Mouse (Mus musculus) left cerebral cortex, postnatal 4 days (tissue): ENCODE data around the gene Sgce. TPM values are rescaled to one million over a fixed set of nuclear protein-coding genes. Genes with fewer than 3 reads are reported as not detected.

ENCODE experiments used
- DNase-seq: peaks from one replicate; pipeline ENCODE4 v3.0.0-alpha.2; 2022
- intact Hi-C: fragments of 180-260 bp; cut with DNase I; formaldehyde crosslinking; loops from one replicate; pipeline ENCODE4 v1.15.1; 2025
- total RNA-seq, 2 experiments: library from RNA; stranded (reverse); gene quantifications; 2 replicates each; pipeline ENCODE4 v1.2.3; 2021

The Sgce gene
- total RNA-seq, 2 experiments from 2014 or later = 39.2 to 41.0 TPM

GRCm38 (mm10) chr6:4728305-4728704 is 18.7 kb downstream of the Sgce start:
- no peak for DNase-seq
- intact Hi-C loops = no loop called here

- DNase-seq = no peak
- intact Hi-C loops = no loop called here
Observed at GRCm38 (mm10) chr6:4723998-4724757, 22.8 kb downstream of the Sgce start.

- intact Hi-C loops = no loop called here
Observed at GRCm38 (mm10) chr6:4722739-4723138, 24.3 kb downstream of the Sgce start.

GRCm38 (mm10) chr6:4722142-4722541 is 24.9 kb downstream of the Sgce start:
- DNase-seq = no peak
- intact Hi-C loops = no loop called here

More at GRCm38 (mm10) chr6:4722739-4723138, 24.3 kb downstream of the Sgce start:
- DNase-seq = no peak

- DNase-seq = no peak
- intact Hi-C loops = no loop called here
Observed at GRCm38 (mm10) chr6:4717344-4717743, 29.7 kb downstream of the Sgce start.

- DNase-seq = no peak
- intact Hi-C loops = no loop called here
Observed at GRCm38 (mm10) chr6:4716171-4716570, 30.8 kb downstream of the Sgce start.

- intact Hi-C loops = no loop called here
- DNase-seq = no peak
Observed at GRCm38 (mm10) chr6:4708971-4709370, 38.0 kb downstream of the Sgce start.

- intact Hi-C loops = no loop called here
- no peak for DNase-seq
Observed at GRCm38 (mm10) chr6:4706415-4706814, 40.6 kb downstream of the Sgce start.

GRCm38 (mm10) chr6:4703908-4704307 is 43.1 kb downstream of the Sgce start:
- intact Hi-C loops = no loop called here
- DNase-seq = no peak

- intact Hi-C loops = no loop called here
- DNase-seq = no peak
Observed at GRCm38 (mm10) chr6:4701641-4702040, 45.4 kb downstream of the Sgce start.

- intact Hi-C loops = no loop called here
- no peak for DNase-seq
Observed at GRCm38 (mm10) chr6:4695778-4696177, 51.2 kb downstream of the Sgce start.

GRCm38 (mm10) chr6:4694672-4695231 is 52.3 kb downstream of the Sgce start:
- DNase-seq = no peak
- intact Hi-C loops = no loop called here

- no peak for DNase-seq
- intact Hi-C loops = no loop called here
Observed at GRCm38 (mm10) chr6:4693544-4693943, 53.5 kb downstream of the Sgce start.

- intact Hi-C loops = no loop called here
- DNase-seq = no peak
Observed at GRCm38 (mm10) chr6:4690438-4690837, 56.6 kb downstream of the Sgce start.

- no peak for DNase-seq
- intact Hi-C loops = no loop called here
Observed at GRCm38 (mm10) chr6:4684706-4685340, 62.2 kb downstream of the Sgce start.

- intact Hi-C loops = no loop called here
- no peak for DNase-seq
Observed at GRCm38 (mm10) chr6:4680576-4680975, 66.4 kb downstream of the Sgce start.

GRCm38 (mm10) chr6:4679981-4680380 is 67.0 kb downstream of the Sgce start:
- no peak for DNase-seq
- intact Hi-C loops = no loop called here

GRCm38 (mm10) chr6:4677356-4677761 is 69.6 kb downstream of the Sgce start:
- no peak for DNase-seq
- intact Hi-C loops = no loop called here

GRCm38 (mm10) chr6:4665154-4665553 is 81.9 kb downstream of the Sgce start:
- intact Hi-C loops = no loop called here
- no peak for DNase-seq

- intact Hi-C loops = no loop called here
- DNase-seq = no peak
Observed at GRCm38 (mm10) chr6:4664313-4664712, 82.7 kb downstream of the Sgce start.

- DNase-seq = no peak
- intact Hi-C loops = no loop called here
Observed at GRCm38 (mm10) chr6:4663516-4663915, 83.5 kb downstream of the Sgce start.

- DNase-seq = no peak
- intact Hi-C loops = no loop called here
Observed at GRCm38 (mm10) chr6:4658861-4659260, 88.1 kb downstream of the Sgce start.
